Mouse (Mus musculus): Measurements from ENCODE around the gene Gtf2h3.

Gtf2h3 gene

DNA sequence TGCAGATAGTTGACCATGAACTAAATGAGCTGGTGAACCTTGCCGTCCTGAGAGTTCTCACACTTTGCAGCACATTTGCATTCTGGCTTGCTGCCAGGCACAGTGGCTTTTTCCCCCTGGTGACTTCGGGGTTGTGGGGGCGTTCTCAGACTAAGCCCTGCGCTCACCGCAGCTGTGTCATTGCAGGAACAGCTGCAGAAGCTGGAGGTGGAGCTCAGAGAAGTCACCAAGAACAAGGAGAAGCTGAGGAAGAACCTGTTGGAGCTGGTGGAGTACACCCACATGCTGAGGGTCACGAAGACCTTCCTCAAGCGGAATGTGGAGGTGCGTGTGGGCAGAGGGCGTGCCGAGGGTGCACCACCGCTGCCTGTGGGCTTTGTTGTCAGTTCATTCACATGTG, 58.4 kb downstream of the Gtf2h3 start:
- DNase-seq (ENCODE audit: low spot score): no peak

DNA sequence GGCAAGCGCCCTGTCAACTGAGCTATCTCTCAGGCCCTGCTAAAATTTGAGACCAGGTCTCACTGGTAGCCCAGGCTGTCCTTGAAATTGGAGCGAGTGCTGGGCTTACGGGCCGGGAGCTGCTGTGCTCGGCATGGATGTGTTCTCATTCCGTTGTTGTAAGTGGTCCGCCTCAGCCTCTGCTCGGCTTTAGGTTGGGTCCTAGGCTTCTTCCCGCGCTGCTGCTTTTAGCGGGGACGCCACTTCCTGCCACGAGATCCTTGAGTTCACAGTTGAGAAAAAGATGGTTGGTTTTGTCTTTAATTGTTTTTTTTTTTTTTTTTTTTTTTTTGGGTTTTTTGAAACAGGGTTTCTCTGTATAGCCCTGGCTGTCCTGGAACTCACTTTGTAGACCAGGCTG, 58.9 kb downstream of the Gtf2h3 start:
- DNase-seq (ENCODE audit: low spot score): no peak

Measured in adipocyte (in vitro differentiated cells).